Mouse (Mus musculus) leukemia stem cell, adult 10-12 weeks (primary cell): ENCODE measurements around the gene Lrrc36. TPM values are rescaled to one million over a fixed set of nuclear protein-coding genes. Genes with fewer than 3 reads are reported as not detected.

ENCODE experiments used
- polyA plus RNA-seq: library from polyadenylated mRNA; stranded (reverse); fragments of >175 nt; gene quantifications from 2 replicates; pipeline ENCODE4 v1.2.3, GENCODE M21; 2012; ENCODE audit warnings: low replicate concordance

Lrrc36 gene
- 0.57 and 0.61 TPM in 2 replicates for polyA plus RNA-seq

DNA sequence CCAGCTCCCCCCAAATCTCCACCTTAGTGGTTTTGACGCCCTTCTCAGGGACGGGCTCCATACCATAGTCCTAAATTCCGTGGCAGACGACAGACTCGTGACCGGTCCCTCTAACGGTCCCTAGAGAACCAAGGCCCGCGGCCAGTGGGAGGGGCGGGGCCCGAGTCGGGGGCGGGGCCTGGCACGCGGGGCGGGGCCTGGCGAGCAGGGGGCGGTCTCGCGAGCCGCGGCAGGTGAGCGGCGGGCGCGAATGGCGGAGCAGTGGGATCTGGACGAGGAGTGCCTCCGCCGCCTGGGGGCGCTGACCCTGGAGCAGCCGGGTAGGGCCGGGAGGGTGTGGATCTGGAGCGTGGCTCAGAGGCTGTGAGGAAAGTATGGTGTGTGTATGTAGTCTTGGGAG is at the start of gene Lrrc36, which contains the start of gene Kctd19:
Gene Lrrc36, plus strand, starts transcription at position 181 of the 400 bp plus-strand sequence.
Gene Kctd19, minus strand, starts transcription at position 112 of the 400 bp plus-strand sequence.

GRCm38 (mm10) chr8:105373032-105373431 is 40.3 kb upstream of the Lrrc36 start, which contains the start of gene Plekhg4:
Gene Plekhg4, plus strand, starts transcription at chr8:105373274.

DNA sequence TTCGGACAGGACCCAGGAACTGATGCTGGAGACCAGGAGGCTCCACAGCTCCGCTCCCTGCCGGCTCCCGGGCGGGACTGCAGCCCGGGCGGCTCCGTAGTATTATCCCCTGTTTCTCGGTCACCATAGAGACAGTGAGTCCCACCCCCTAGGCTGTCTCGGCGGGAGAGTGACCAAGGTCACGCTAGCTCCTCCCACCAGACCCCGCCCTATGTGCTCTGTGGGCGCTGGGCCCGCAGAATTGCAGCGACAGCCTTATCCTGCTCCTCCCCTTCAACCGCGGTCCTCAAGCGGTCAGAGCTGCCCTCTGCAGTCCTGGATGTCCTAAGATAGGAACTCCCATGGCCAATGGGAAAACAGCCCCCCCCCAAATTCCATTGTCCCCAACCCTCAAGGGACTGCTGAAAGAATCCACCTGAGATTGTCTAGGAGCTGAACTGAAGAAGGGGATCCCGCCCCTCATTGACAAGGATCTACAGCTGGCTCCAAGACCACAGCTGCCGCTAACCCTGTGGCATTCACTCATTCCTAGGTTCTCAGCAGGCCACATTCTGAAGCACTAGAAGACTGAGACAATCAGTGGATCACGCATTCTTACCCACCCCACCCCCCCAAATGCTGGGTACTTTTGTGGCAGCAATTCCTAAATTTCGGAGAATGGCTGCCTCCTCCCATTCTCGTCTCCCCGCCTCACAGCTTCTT is 58.1 kb downstream of the Lrrc36 start, which contains the start of gene Tppp3:
Gene Tppp3, minus strand, starts transcription at position 213 of the 702 bp plus-strand sequence.

DNA sequence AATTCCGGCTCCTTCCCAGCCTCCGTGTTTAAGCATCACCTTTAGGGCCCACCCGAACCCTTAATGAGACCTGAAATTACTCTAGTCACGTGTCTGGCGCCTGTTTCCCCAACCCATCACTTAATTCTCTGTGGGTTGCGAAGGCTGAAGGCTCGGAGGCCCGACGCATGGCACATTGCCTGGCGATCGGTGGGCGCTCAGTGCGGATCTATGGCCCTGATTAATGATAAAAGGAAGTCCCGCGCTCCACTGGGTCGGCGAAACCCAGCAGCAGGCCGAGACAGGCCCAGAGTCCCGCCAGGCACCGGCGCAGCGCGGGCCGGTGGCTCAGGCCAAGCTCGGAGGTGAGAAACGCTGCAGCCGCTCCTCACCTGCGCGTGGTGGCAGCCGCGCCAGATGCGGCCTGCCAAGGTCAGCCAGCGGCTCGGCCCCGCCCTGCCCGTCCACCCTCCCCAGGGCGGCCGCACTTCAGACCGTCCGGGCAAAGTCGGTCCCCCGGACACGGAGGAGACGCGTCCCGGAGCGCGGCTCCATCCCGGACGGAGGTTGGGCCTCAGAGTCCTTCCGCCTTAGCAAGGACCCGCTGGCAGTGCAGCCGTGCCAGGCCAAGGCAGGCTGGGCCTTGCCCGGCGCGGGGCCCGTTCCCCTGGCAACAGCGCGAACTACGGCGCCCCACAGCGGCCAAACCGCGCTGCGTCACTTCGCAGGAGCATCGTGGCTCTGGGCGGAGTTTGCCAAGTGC is 83.2 kb downstream of the Lrrc36 start, which contains the start of gene Zdhhc1:
Gene Zdhhc1, minus strand, starts transcription at position 464 of the 742 bp plus-strand sequence.

Other genes with a start within 250 kb of the Lrrc36 start
- 6.1 and 10.6 TPM in 2 replicates for gene Cbfb, start 242.9 kb upstream of the Lrrc36 start, polyA plus RNA-seq
- gene D230025D16Rik, start 188.4 kb upstream of the Lrrc36 start, polyA plus RNA-seq = 4.3 and 5.7 TPM in 2 replicates
- 9.6 and 20.1 TPM in 2 replicates for gene B3gnt9, start 158.4 kb upstream of the Lrrc36 start, polyA plus RNA-seq
- gene Tradd, start 149.0 kb upstream of the Lrrc36 start, polyA plus RNA-seq = 23.2 and 23.7 TPM in 2 replicates
- gene Fbxl8, start 148.9 kb upstream of the Lrrc36 start, polyA plus RNA-seq = 9.4 and 9.9 TPM in 2 replicates
- 0.42 and 0.66 TPM in 2 replicates for gene Hsf4, start 143.8 kb upstream of the Lrrc36 start, polyA plus RNA-seq
- 0.16 and 0.17 TPM in 2 replicates for gene Nol3, start 137.4 kb upstream of the Lrrc36 start, polyA plus RNA-seq
- 0.70 and 1.6 TPM in 2 replicates for gene 4931428F04Rik, start 123.7 kb upstream of the Lrrc36 start, polyA plus RNA-seq
- gene Exoc3l, start 117.5 kb upstream of the Lrrc36 start, polyA plus RNA-seq = 8.9 and 13.3 TPM in 2 replicates
- gene E2f4, start 115.9 kb upstream of the Lrrc36 start, polyA plus RNA-seq = 112 and 208 TPM in 2 replicates
- 1.1 and 2.1 TPM in 2 replicates for gene Elmo3, start 108.0 kb upstream of the Lrrc36 start, polyA plus RNA-seq
- gene Lrrc29, start 87.3 kb upstream of the Lrrc36 start, polyA plus RNA-seq = 1.7 and 5.1 TPM in 2 replicates
- 33.2 and 55.2 TPM in 2 replicates for gene Tmem208, start 87.2 kb upstream of the Lrrc36 start, polyA plus RNA-seq
- gene Fhod1, start 65.6 kb upstream of the Lrrc36 start, polyA plus RNA-seq = 12.1 and 15.3 TPM in 2 replicates
- 1.3 and 1.5 TPM in 2 replicates for gene Slc9a5, start 64.7 kb upstream of the Lrrc36 start, polyA plus RNA-seq
- gene Plekhg4, start 40.3 kb upstream of the Lrrc36 start, polyA plus RNA-seq = not detected in 2 replicates
- not detected in 2 replicates for gene Kctd19, start 69 bp upstream of the Lrrc36 start, polyA plus RNA-seq
- 2.1 and 3.3 TPM in 2 replicates for gene Tppp3, start 58.0 kb downstream of the Lrrc36 start, polyA plus RNA-seq
- gene Zdhhc1, start 83.3 kb downstream of the Lrrc36 start, polyA plus RNA-seq = 5.9 and 9.0 TPM in 2 replicates
- gene Hsd11b2, start 105.2 kb downstream of the Lrrc36 start, polyA plus RNA-seq = not detected in 2 replicates
- 11.0 and 23.8 TPM in 2 replicates for gene Atp6v0d1, start 152.5 kb downstream of the Lrrc36 start, polyA plus RNA-seq
- 14.4 and 23.5 TPM in 2 replicates for gene Ripor1, start 191.7 kb downstream of the Lrrc36 start, polyA plus RNA-seq
- 145 and 319 TPM in 2 replicates for gene Ctcf, start 223.0 kb downstream of the Lrrc36 start, polyA plus RNA-seq
- not detected in 2 replicates for gene Agrp, start 223.8 kb downstream of the Lrrc36 start, polyA plus RNA-seq